Mouse (Mus musculus) megakaryocyte progenitor cell, adult 5-6 weeks (primary cell): ENCODE measurements around the gene Ciao2b. TPM values are rescaled to one million over a fixed set of nuclear protein-coding genes. Genes with fewer than 3 reads are reported as not detected.

Source experiments
- ATAC-seq: replicated peaks from 2 replicates; pipeline ENCODE4 v1.8.0; 2016; ENCODE audit warnings: mild to moderate bottlenecking, moderate TSS enrichment, inconsistent platforms; ENCODE audit not compliant: poor library complexity
- total RNA-seq, 2 experiments: library from RNA; stranded (forward) in 1 of 2; stranded (reverse) in 1 of 2; fragments of 157-497, 149-512 nt in 1 of 2; fragments of 200-1000 nt in 1 of 2; gene quantifications; 2 replicates each; pipeline versions ENCODE4 v1.2.3 to v1.2.4; 2015 to 2017

Gene Ciao2b
- total RNA-seq, 2 experiments from 2014 or later: 15.7 to 20.7 TPM

GRCm38 (mm10) chr8:104590284-104590683 is 51.5 kb downstream of the Ciao2b start:
- ATAC-seq: no peak

Other genes with a start within 250 kb of the Ciao2b start
- gene Cmtm4, start 246.2 kb downstream of the Ciao2b start, total RNA-seq (2015): 0.79 and 0.85 TPM in 2 replicates
- gene Cmtm4, start 246.2 kb downstream of the Ciao2b start, total RNA-seq (2017): 0.84 and 0.87 TPM in 2 replicates
- 14.7 and 25.4 TPM in 2 replicates for gene Dync1li2, start 198.9 kb downstream of the Ciao2b start, total RNA-seq (2015)
- 46.5 and 52.6 TPM in 2 replicates for gene Dync1li2, start 198.9 kb downstream of the Ciao2b start, total RNA-seq (2017)
- not detected in 2 replicates for gene Terb1, start 132.1 kb downstream of the Ciao2b start, total RNA-seq (2015)
- not detected in 2 replicates for gene Terb1, start 132.1 kb downstream of the Ciao2b start, total RNA-seq (2017)
- 60.1 and 69.1 TPM in 2 replicates for gene Nae1, start 107.3 kb downstream of the Ciao2b start, total RNA-seq (2015)
- gene Nae1, start 107.3 kb downstream of the Ciao2b start, total RNA-seq (2017): 74.4 and 88.3 TPM in 2 replicates
- gene Car7, start 107.3 kb downstream of the Ciao2b start, total RNA-seq (2015): not detected in 2 replicates
- gene Car7, start 107.3 kb downstream of the Ciao2b start, total RNA-seq (2017): 0.07 and 0.33 TPM in 2 replicates
- 8.8 and 9.3 TPM in 2 replicates for gene Pdp2, start 50.5 kb downstream of the Ciao2b start, total RNA-seq (2015)
- gene Pdp2, start 50.5 kb downstream of the Ciao2b start, total RNA-seq (2017): 7.2 and 9.2 TPM in 2 replicates
- not detected in 2 replicates for gene Cdh16, start 17.6 kb downstream of the Ciao2b start, total RNA-seq (2015)
- gene Cdh16, start 17.6 kb downstream of the Ciao2b start, total RNA-seq (2017): not detected in 2 replicates
- gene Rrad, start 10.6 kb downstream of the Ciao2b start, total RNA-seq (2015): 0.76 and 1.2 TPM in 2 replicates
- gene Rrad, start 10.6 kb downstream of the Ciao2b start, total RNA-seq (2017): 1.5 and 1.9 TPM in 2 replicates
- gene Ces2a, start 92.0 kb upstream of the Ciao2b start, total RNA-seq (2015): not detected in 2 replicates
- gene Ces2a, start 92.0 kb upstream of the Ciao2b start, total RNA-seq (2017): not detected in 2 replicates
- gene Ces2b, start 189.6 kb upstream of the Ciao2b start, total RNA-seq (2015): not detected in 2 replicates
- gene Ces2b, start 189.6 kb upstream of the Ciao2b start, total RNA-seq (2017): 0.20 and 0.21 TPM in 2 replicates
- gene Ces2c, start 205.1 kb upstream of the Ciao2b start, total RNA-seq (2015): not detected in 2 replicates
- not detected in 2 replicates for gene Ces2c, start 205.1 kb upstream of the Ciao2b start, total RNA-seq (2017)